Mouse (Mus musculus): ENCODE results near the gene Tmbim6.

Gene Tmbim6

DNA sequence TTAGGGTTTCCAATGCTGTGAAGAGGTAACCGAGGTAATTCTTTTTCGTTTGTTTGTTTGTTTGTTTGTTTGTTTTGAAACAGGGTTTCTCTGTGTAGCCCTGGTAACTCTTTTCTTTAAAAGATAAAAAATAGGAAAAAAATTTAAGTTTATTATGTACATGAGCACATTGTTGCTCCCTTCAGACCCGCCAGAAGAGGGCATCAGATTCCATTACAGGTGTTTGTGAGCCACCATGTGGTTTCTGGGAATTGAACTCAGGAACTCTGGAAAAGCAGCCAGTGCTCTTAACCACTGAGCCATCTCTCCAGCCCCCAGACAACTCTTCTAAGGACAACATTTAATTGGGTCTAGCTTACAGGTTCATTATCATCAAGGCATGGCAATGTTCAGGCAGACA, 6.6 kb upstream of the Tmbim6 start:
- peak; percentile 34 for DNase-seq

DNA sequence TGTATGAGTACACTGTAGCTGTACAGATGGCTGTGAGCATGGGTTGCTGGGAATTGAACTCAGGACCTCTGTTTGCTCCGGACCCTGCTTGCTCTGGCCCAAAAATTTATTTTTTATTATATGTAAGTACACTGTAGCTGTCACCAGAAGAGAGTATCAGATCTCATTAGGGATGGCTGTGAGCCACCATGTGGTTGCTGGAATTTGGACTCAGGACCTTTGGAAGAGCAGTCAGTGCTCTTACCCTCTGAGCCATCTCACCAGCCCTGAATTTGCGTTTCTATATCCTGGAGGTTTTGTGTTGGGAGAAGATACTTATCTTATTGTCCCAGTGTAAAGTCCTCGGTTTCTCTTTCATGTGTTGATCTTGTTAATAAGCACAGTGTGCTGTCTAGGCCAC, 5.9 kb upstream of the Tmbim6 start:
- no peak for DNase-seq

DNA sequence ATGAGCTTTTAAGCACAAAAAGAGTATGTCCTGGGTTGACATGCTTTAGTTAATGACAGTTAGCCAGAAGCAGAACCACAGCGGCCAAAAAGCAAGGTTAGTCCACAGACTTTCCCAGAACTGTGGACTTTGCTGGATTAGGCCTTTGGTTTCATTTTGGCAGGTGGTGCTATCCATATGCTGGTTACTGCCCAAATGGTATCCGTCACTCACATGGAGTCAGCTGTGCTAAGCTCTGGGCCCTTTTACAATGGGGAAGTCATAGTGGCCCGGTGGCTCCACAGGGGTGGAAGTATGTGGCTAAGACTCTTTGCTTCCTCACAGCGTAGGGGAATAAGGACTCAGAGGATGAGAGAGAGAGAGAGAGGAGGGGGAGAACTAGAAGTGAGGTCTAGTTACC, 4.7 kb upstream of the Tmbim6 start:
- DNase-seq = no peak

DNA sequence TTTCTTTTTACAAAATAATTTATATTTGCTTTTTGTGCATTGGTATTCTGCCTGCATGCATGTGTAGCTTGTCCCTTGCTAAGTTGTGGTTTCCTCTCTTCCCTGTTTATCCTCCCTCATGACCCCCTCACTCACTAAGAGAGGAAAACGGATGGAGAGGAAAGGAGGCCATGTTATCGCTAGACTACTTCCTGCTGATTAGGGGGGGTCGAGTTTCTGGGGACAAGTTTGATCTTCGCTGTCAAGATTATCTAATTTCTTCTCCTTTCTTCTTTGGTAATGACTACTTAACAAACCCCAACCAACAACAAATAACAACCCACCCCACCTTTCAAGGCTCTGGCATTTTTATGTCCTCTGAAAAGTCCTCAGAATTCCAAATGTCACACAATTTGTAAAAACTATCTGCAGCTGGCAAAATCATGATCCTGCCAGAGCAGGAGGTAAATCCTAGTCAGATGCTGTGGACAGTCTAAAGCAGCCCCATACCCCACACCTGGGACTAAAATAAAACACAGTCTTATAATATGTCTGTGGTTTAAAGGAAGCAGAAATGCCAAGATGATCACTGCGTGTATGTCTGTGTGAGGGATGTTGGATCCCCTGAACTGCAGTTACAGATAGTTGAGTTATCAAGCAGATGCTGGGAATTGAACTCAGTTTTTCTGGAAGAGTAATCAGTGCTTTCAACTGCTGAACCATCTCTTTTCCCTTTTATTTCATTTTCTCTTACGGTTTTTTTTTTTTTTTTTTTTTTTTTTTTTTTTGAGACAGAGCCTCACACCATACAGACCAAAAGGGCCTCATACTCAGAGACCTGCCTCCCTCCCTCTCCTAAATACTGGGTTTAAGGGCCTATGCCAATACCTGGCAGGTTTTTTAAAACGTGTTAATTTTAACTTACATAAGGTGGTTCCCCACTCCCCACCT, 1.9 kb upstream of the Tmbim6 start:
- no peak for DNase-seq

DNA sequence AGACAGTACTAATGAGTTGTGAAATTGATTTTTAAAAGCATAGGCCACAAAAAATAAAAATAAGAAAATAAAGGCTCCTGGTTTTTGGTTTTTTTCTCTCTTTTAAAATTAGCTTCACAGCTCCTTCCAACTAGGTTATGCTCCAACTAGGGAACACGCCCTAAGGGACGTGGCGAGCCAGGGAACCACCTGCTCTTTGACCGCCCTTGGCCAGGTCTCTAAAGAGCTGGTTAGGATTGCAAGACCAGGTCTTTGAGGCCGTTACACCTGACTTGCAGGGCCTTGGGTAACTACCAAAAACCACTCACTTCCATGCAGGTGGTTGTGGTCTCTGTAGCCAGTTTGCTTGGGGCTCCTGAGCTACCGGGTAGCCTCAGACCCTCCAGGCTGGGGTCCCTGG, 707 bp upstream of the Tmbim6 start:
- DNase-seq = peak; percentile 62

DNA sequence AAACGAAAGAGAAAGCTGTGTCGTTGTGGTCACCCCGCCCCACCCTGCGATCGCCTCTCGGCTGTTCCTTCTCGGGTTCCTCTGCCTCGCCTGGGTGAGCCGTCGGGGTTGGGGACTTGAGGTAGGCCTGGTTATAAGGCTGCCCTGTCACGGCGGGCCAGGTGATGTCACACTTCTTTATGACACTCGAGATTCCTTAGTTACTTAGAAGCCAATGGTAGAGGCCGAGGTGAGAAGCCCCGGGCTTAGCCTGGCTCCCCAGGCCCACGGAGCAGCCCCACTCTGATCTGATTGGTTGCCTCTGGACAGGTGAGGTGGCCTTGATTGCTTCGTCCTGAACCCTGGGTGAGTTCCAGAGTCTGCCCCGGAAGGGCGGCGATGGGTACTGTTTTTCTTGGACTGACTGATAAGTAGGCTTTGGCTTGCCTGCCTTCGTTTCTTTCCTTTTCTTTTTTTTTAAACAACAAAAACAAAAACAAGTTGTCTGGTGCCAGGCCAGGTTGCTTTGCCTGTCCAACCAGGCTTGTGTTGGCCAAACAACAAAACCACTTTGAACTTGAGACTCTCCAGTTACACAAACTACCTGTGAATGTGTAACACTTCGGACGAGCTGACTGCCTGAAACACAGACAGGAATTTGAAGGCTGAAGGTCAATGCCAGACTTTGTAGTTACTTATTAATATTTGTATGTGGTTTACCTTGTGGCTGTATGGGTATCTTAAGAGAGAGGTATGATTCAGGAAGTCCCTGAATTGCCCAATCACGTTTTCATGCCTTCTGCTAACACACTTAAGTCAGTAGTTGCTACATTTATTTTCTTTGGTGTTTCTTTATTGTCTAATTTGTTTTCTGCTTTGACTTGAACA, 937 bp downstream of the Tmbim6 start:
- peak; percentile 79 for DNase-seq

DNA sequence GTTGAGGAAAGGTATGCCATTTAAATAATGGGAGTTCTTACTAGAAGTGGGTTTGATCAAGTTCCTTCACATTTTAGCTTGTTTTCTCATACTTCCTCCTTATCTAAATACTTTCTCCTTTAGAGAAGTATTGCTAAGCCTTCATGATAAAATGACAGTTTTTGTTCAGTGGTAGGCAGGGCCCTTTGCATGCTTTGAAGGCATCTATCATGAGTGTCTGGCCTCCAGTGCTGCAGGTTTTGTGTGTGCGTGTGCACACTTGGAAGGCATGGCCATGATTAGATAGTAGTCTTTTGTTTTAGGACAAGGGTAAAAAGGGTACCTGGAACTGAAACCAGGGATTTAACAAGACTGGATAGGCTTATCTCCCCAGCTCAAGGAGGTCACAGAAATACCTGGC, 3.8 kb downstream of the Tmbim6 start:
- DNase-seq = no peak

DNA sequence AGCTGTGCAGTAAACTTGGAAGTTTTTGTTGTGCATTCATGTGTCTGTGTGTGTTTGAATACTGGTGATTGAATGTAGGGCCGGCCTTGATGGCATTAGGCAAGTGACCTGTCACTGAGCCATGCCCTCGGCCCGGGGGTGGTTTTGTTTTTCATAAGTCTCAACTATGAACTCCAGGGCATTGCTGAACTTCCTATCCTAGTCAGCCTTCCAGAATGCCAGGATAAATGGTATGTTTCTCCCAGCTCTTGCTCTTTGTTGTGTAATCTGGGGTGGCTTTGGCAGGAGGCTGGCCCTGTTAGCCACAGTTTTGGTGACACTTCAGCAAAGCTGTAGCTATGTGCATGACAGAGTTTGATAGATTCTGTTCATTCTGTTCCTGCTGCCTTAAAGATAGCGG, 4.2 kb downstream of the Tmbim6 start:
- no peak for DNase-seq

DNA sequence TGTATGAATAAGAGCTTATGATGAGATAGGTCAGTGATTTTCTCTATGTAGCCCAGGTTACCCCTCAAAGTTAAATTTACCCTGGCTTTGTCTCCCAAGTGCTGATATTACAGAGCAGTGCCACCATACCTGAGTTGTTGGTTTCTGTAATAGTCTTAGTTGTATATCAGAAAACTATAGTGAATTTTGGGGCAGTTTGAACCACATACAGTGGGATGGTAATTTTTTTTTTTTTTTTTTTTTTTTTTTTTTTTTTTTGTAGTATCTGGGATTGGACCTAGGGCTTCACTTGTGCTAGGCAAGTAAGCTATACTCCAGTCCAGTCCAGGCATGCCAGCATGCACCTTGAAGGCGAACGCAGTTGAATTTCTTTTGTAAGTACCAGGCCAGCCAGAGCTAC, 4.9 kb downstream of the Tmbim6 start:
- DNase-seq = no peak

DNA sequence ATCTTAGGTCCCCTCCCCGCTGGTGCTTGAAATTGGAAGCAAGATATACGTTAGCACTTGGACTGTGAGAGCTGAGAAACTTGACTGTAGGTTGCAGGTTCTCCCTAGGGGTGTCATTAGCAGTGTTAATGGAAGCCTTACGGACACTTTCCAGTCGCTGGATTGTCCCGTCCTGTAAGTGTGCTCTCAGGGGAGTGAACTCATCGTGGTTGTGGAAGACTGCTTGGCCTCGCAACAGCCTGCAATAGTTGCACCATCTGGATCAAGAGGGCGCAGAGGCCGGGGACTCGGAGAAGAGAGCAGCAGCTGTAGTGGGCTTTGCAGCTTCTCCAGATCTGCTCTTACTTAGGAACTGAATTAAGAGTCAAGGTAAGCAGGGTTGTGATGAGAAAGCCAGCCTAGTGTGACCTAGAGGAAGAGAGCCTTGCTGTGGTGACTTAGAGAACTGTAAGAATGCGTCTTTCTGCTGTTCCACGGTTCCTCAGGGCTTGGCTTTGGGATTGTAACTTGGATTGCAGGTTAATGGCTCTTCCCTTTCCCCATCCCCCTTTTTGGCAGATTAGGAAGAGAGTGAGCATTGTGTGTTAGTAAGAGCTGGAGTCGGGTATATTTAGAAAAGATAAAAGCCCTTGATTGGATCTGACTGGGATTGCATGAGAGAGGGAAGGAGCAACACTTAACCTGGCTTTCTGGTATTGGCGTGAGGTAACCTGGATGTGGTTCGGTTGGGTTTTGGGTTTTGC, 7.0 kb downstream of the Tmbim6 start:
- DNase-seq = no peak

DNA sequence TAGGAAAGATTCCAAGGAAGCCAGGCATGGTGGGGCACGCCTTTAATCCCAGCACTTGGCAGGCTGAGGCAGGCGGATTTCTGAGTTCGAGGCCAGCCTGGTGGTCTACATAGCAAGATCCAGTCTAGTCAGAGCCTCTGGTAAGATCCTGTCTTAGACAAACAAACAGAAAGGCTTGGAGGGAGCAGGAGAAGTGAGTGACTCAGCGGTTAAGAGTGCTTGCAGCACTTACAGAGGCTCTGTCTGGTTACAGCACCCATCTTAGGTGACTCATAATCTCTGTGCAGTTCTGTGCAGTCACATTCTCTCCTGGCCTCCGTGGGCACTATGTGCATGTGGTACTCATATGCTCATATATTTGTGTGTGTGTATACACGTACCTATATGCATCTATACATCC, 7.9 kb downstream of the Tmbim6 start:
- no peak for DNase-seq

DNA sequence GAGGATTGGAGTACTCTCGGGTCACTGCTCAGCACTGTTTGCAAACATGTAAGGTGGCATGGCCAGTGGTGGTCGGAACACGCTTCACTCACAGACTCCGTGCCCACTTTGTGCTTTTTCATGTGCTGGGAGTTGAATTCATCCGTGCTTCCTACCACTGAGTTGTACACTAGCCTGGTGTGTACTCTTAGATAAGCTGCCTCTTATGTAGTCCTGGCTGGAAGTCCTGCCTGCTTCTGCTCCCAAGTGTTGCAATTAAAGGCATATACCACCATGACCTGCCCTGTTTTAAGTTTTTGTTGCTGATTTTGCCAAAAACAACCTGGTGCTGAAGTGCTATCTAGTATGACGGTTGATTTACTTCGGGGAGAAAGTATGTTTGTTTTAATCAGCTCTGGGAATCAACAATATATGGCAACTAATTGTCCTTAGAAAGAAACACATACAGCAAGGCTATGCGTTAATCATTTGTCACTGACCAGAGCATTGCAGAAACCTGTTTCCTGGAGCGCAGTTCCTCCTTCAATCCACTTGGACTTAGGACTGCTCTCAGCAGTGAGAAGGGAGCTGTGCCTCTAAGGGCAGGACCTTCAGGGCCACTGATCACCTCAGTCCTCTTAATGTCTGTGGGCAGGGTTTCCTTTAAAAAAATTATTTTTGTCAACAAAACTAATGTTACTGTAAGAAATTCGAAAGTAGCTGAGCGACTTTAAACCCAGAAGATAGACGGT, 10.6 kb downstream of the Tmbim6 start:
- DNase-seq = peak; percentile 38

DNA sequence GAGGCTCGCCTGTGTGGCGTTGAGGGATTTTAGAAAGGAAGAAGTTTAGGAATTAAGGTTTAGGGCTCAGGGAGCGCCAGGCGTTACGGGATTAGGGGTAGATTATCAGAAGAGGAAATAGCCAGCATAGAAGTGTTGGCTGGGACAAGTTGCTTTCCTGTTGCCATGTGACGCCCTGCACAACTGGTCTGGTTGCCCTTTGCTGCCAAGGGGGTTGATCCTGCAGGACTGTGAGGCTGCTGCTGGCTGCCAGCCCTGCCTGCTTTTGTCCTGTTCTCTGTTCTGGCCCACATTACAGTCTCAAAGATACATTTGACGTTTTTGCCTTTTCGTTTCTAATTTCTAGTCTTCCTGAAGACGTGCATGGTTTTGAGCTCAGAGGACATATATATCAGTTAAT, 12.5 kb downstream of the Tmbim6 start:
- DNase-seq = peak; percentile 40

DNA sequence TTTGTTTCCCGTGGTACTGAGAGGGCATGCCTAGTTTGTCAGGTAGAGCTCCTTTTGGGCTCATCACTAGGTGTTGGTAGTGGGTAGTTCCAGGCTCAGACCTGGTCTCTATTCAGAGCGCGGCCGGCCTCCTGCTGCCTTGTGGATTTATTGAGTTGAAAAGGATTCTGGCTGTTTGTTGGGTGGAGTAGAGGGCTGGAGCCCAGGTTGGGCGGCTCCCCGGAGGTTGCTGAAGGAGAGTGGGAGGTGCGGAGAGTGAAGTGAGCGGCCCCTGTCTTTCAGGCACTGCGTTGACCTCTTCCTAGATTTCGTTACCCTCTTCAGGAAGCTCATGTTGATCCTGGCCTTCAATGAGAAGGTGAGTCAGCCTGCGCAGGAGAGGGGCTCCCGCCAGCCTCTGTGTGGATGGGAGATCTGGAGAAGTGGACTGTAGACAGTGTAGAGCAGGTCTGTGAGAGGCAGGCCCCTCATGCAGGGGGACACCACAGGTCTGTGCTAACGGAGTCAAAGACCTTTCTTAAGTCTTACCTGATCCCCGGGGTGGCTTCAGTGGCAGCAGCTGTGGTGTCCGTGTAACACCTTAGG, 14.4 kb downstream of the Tmbim6 start:
- DNase-seq = no peak

DNA sequence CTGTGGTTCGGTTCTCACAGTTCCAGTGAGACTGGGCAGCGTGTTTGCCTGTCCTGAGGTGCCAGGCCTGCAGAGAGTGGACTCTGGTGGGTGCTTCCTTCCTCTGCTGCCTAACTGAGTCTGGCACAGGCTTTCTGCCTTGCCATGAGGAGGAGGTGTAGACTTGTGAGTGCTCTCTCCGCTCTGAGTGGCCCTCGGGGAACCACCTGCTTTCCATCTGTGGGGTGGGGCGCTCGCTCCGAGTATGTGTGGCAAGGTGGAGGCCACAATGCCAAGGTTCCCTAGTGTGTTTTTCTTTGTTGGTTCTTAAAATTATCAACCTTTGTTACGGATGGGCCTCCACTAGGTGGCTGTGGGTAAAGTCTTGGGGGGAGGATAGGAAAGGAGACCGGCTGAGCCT, 16.2 kb downstream of the Tmbim6 start:
- no peak for DNase-seq

DNA sequence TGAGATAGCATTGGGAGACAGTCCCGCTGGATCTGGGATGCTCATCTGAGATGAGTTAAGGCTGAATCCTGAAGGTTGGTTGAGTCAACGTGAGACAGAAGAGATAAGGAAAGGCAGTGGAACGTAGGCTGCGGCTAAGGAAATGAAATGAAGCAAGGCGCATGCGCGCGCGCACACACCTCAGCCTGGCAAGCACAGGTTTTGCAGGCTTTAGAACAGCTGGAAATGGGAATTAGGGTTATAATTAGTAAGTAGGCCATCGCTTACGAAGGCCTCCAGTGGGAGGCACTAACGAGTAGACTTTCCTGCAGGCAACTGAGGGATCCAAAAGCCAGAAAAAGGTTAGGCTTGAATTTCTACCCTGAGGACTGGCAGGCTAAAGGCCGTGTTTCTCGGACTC, 19.1 kb downstream of the Tmbim6 start:
- no peak for DNase-seq

DNA sequence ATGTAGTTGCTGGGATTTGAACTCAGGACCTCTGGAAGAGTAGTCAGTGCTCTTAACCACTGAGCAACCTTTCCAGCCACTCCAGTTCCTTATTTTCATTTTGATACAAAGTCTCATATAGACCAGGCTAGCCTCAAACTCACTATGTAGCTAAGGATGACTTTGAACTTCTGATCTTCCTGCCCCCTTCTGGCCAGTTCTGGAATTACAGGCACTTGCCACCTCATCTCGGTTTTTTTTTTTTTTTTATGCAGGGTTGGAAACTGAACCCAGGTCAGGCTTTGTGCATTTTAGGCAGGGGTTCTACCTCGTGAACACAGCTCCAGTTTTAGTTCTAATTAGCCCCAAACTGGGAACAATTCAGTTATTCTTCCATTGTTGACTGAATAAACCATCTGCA, 23.1 kb downstream of the Tmbim6 start:
- DNase-seq = peak; percentile 80

DNA sequence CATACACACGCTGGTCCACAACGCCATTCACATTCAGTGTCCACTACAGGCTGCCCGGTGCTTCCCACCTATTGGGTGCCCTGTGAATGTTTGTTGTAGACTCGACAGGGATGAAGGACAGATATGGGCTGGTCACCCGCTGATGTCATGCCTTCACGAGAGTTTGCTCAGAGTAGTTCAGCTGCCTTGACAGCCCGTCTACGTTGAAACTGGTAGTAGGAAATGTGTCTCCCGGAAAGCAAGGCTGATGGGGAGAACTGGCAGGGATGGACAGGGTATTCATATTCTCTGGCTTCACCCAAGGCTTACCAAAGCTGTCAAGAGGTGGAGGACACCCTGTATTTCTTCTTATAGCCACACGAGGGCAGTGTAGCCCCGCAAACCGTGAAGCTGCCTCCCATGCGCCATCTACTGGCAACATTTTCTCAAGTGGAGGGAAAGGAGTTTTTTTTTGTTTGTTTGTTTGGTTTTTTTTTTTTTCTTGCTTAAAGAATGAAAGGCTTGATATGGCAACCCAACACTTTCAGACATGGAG, 23.7 kb downstream of the Tmbim6 start:
- DNase-seq = peak; percentile 91

DNA sequence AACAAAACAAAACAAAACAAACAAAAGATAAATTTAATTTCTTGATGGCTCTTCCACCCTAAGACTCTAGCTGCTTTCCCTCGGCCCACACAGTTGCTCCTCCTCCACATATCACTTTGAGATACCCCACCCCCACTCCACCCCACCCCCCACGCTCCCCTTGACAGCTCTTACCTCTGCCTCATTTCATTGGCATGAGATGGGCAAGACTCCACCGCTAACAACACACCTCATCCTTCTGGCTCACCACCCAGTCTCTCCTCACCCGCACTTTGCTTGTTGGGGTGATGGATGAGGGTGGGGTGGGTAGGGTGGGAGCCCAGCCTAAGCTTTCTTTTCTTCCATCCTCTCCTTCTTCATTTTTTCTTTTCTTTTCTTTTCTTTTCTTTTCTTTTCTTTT, 24.3 kb downstream of the Tmbim6 start:
- DNase-seq = no peak

DNA sequence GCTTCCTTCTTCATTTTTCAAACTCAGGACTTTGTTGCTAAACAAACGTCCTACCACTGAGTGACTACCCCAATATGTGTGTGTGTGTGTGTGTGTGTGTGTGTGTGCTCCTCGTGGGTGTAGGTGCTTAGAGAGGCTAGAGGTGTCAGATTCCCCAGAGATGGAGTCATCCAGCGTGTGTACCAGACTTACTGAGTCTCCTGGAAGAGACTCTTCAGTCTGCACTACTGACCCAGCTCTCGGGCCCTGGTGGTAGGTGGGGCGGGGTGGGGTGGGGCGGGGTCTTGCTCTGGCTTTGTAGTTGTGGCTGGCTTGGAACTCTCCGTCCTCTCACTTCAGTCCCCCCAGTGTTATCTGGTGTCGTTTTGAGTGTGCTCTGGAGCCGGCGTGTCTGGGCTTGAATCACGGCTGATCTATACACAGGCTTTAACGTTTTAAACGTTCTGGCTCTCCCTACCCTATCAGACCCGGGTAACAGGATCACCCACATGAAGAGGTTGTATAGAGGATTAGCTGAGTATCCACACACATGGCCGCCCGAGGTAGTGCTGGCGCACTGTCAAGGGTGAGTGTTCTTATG, 25.1 kb downstream of the Tmbim6 start:
- no peak for DNase-seq

DNA sequence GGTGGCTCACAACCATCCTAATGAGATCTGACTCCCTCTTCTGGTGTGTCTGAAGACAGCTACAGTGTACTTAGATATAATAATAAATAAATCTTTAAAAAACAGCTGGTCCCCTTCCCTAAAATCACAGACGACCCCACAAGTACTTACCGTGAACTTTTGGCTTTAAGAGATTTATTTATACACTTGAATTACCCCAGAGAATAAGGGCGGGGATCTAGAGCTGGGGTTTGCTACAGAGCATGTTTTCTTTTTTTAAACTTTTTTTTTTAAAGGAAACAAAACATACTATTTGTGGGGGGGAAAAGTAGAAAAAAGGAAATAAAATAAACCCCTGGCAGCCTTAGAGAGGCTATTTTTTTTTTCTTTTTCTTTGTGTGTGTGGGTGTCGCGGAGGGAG, 27.4 kb downstream of the Tmbim6 start:
- no peak for DNase-seq

Data from kidney, postnatal 10 days (tissue).